Mouse (Mus musculus) midbrain, postnatal 0 days (tissue): ENCODE measurements around the gene Ren1. TPM values are rescaled to one million over a fixed set of nuclear protein-coding genes. Genes with fewer than 3 reads are reported as not detected.

Experiments
- ATAC-seq: fragments of 200-750 bp; cut with Nextera tagmentation; 2 replicates; pipeline ENCODE4 v1.8.0; 2017; ENCODE audit warnings: moderate number of reproducible peaks, mild to moderate bottlenecking, moderate TSS enrichment, moderate library complexity; ENCODE audit not compliant: low FRiP score
- DNase-seq: peaks from one replicate; pipeline ENCODE4 v3.0.0-alpha.2; 2015; ENCODE audit warnings: low spot score
- H3K27ac ChIP-seq: fragments of 300-500 bp; sonication (generic); 2 replicates; pipeline ENCODE4 v1.5.1; 2014; ENCODE audit warnings: low read depth, mild to moderate bottlenecking, low read length, mixed read lengths
- H3K27me3 ChIP-seq: fragments of 300-500 bp; sonication (generic); 2 replicates; pipeline ENCODE4 v1.6.1; 2014; ENCODE audit warnings: low read length, control low read depth, mixed read lengths; ENCODE audit not compliant: insufficient read depth
- H3K36me3 ChIP-seq: fragments of 300-500 bp; sonication (generic); 2 replicates; pipeline ENCODE4 v1.6.1; 2014; ENCODE audit warnings: low read length, control low read depth, mixed read lengths; ENCODE audit not compliant: insufficient read depth
- H3K4me1 ChIP-seq: fragments of 300-500 bp; sonication (generic); 2 replicates; pipeline ENCODE4 v1.6.1; 2014; ENCODE audit warnings: mild to moderate bottlenecking, control low read depth, antibody characterized with exemption, low read length, mixed read lengths; ENCODE audit not compliant: insufficient read depth
- H3K4me2 ChIP-seq: fragments of 300-500 bp; sonication (generic); 2 replicates; pipeline ENCODE4 v1.6.1; 2014; ENCODE audit warnings: low read depth, mild to moderate bottlenecking, low read length, mixed read lengths; ENCODE audit not compliant: poor library complexity, severe bottlenecking
- H3K4me3 ChIP-seq: fragments of 300-500 bp; sonication (generic); 2 replicates; pipeline ENCODE4 v1.5.1; 2014; ENCODE audit warnings: low read depth, mild to moderate bottlenecking, low read length, moderate library complexity
- H3K9ac ChIP-seq: fragments of 300-500 bp; sonication (generic); replicated peaks from 2 replicates; pipeline ENCODE4 v1.6.1; 2014; ENCODE audit warnings: mild to moderate bottlenecking, low read length, moderate library complexity, mixed read lengths; ENCODE audit not compliant: poor library complexity, severe bottlenecking
- H3K9me3 ChIP-seq: fragments of 300-500 bp; sonication (generic); 2 replicates; pipeline ENCODE4 v1.6.1; 2016; ENCODE audit warnings: low read length, control low read depth
- CTCF ChIP-seq: IDR thresholded peaks from 2 replicates; pipeline ENCODE4 v1.5.1; 2016; ENCODE audit warnings: antibody characterized with exemption, mild to moderate bottlenecking
- whole genome bisulfite sequencing: fragments of 180-500 bp; shearing (Covaris S2); extraction: QIAGEN DNeasy Blood & Tissue Kit; methylation state at CpG from one replicate; pipeline ENCODE4 v1.1.7; 2014; 5-methylcytosine and 5-hydroxymethylcytosine counted together
- polyA plus RNA-seq: library from polyadenylated mRNA; unstranded; fragments of >200 nt; fragmentation: Nextera tagmentation; extraction: Ambion mirVana; gene quantifications from 2 replicates; pipeline ENCODE4 v1.2.1, GENCODE M21; 2015
- total RNA-seq: library from RNA; depleted of rRNA; stranded (reverse); fragments of >200 nt; gene quantifications from 2 replicates; pipeline ENCODE4 v1.2.3, GENCODE M21; 2014

Gene Ren1
- total and polyA plus RNA-seq, 2 experiments from 2014 or later, result not detected

- no peak overlapping the region for H3K27ac ChIP-seq
- H3K27me3 ChIP-seq, result no peaks in the 10 kb centered on the region
- no peaks in the 10 kb centered on the region for H3K4me1 ChIP-seq
- H3K4me2 ChIP-seq, result no peak overlapping the region
- 69% methylated on average over 10 of the region's 10 CpGs for WGBS
- H3K9ac ChIP-seq, result no peak overlapping the region
- DNase-seq (no peak), ATAC-seq (0 out of 2 replicates have a peak, but pooled peaks have one; percentile 42)
- H3K36me3 ChIP-seq, result peaks cover 11% of the 10 kb centered on the region; the same call in 1 of the 2 replicates
- H3K9me3 ChIP-seq, result no peaks in the 10 kb centered on the region
- TF ChIP-seq CTCF, result no peak
- no peak overlapping the region for H3K4me3 ChIP-seq
Measured at GRCm38 (mm10) chr1:133375696-133376346, 25.5 kb downstream of the Ren1 start.

DNA sequence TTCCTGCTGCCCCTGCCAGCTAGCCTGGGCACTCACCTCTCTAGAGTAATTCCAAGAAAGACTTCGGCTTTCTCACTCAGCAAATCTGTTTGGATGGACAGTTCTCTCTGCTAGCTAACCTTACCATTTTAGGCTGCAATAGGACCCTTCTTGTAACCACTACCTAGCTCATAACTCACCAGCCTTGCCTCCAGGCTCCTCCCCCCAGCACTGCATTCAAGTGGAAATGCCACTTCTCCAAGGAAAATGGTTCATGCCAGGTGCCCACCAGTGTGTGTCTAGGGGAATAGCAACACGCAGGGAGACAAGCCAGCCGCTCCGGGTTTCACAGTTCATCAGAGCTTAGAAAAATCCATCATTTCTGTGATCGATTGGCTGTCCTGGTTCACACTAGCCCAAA lies 27.2 kb downstream of the Ren1 start:
- H3K4me3 ChIP-seq, result no peak overlapping the region
- no peak for TF ChIP-seq CTCF
- H3K27me3 ChIP-seq, result no peaks in the 10 kb centered on the region
- ATAC-seq, result no peak
- no peak overlapping the region for H3K4me2 ChIP-seq
- peaks cover 10% of the 10 kb centered on the region; the same call in 1 of the 2 replicates for H3K36me3 ChIP-seq
- DNase-seq, result no peak
- H3K9ac ChIP-seq, result no peak overlapping the region
- WGBS, result 85% methylated on average over 5 of the region's 5 CpGs
- H3K27ac ChIP-seq, result no peak overlapping the region
- H3K9me3 ChIP-seq, result no peaks in the 10 kb centered on the region
- H3K4me1 ChIP-seq, result no peaks in the 10 kb centered on the region

- DNase-seq (no peak), ATAC-seq (no peak)
- WGBS, result 61% methylated on average over 10 of the region's 10 CpGs
- no peaks in the 10 kb centered on the region for H3K9me3 ChIP-seq
- H3K36me3 ChIP-seq, result peaks cover 8% of the 10 kb centered on the region; the same call in 1 of the 2 replicates
- H3K9ac ChIP-seq, result 0 out of 2 replicates have a peak overlapping the region, but pooled peaks have one; percentile 1
- no peak overlapping the region for H3K4me2 ChIP-seq
- no peak for TF ChIP-seq CTCF
- no peak overlapping the region for H3K27ac ChIP-seq
- no peaks in the 10 kb centered on the region for H3K27me3 ChIP-seq
- H3K4me3 ChIP-seq, result no peak overlapping the region
- H3K4me1 ChIP-seq, result no peaks in the 10 kb centered on the region
Measured at GRCm38 (mm10) chr1:133379254-133379985, 29.1 kb downstream of the Ren1 start.

GRCm38 (mm10) chr1:133379986-133380320 lies 29.6 kb downstream of the Ren1 start:
- ATAC-seq, result no peak
- Histone ChIP-seq H3K9me3 (no peaks in the 10 kb centered on the region), H3K36me3 (peaks cover 5% of the 10 kb centered on the region; the same call in 1 of the 2 replicates), H3K4me2 (no peak overlapping the region), H3K27me3 (no peaks in the 10 kb centered on the region), H3K27ac (no peak overlapping the region), H3K4me1 (no peaks in the 10 kb centered on the region), H3K4me3 (no peak overlapping the region), H3K9ac (0 out of 2 replicates have a peak overlapping the region, but pooled peaks have one; percentile 1)
- WGBS, result 68% methylated on average over 3 of the region's 3 CpGs
- TF ChIP-seq CTCF, result no peak
- no peak for DNase-seq

GRCm38 (mm10) chr1:133380347-133381065 lies 30.2 kb downstream of the Ren1 start:
- peak; percentile 85 for TF ChIP-seq CTCF
- 63% methylated on average over 14 of the region's 14 CpGs for WGBS
- no peaks in the 10 kb centered on the region for H3K27me3 ChIP-seq
- ATAC-seq (no peak), DNase-seq (peak; percentile 77)
- no peak overlapping the region for H3K4me2 ChIP-seq
- H3K9ac ChIP-seq, result no peak overlapping the region
- H3K27ac ChIP-seq, result no peak overlapping the region
- peaks cover 5% of the 10 kb centered on the region; the same call in 1 of the 2 replicates for H3K36me3 ChIP-seq
- no peak overlapping the region for H3K4me3 ChIP-seq
- no peaks in the 10 kb centered on the region for H3K9me3 ChIP-seq
- H3K4me1 ChIP-seq, result no peaks in the 10 kb centered on the region
